Mouse (Mus musculus) ES-Bruce4 (cell line): ENCODE data around the gene 4930469K13Rik.

ENCODE experiments used
- EP300 ChIP-seq: IDR thresholded peaks from 2 replicates; pipeline ENCODE4 v1.6.1; 2011; ENCODE audit warnings: low read depth, low read length; ENCODE audit not compliant: insufficient read depth
- POLR2A ChIP-seq: IDR thresholded peaks from one replicate; pipeline ENCODE4 v1.8.1; 2011; ENCODE audit warnings: low read length; ENCODE audit not compliant: insufficient read depth

GRCm38 (mm10) chr11:34116572-34117135 is 18.3 kb upstream of the 4930469K13Rik start:
- TF ChIP-seq POLR2A (no peak), EP300 (no peak)
